Mouse (Mus musculus): ENCODE data around the gene Sco2. TPM values are rescaled to one million over a fixed set of nuclear protein-coding genes. Genes with fewer than 3 reads are reported as not detected.

The Sco2 gene
- polyA plus RNA-seq (2012; ENCODE audit: insufficient read depth, insufficient read length, missing spikeins): 12.5 and 15.3 TPM in 2 replicates

- Histone ChIP-seq H3K4me3 (ENCODE audit: insufficient read depth, low read length) (peak within 1 kb of the TSS; percentile 74), H3K4me1 (ENCODE audit: control insufficient read depth, insufficient read depth, low read length) (peaks cover 6% of the 10 kb centered on the region), H3K27ac (ENCODE audit: insufficient read depth, low read depth, low read length) (peak within 1 kb of the TSS; percentile 84)
- TF ChIP-seq CTCF (IDR thresholded peaks at IDR 0.05; ENCODE audit: low read depth, low read length): peak; percentile 81
- TF ChIP-seq POLR2A (IDR thresholded peaks at IDR 0.05; ENCODE audit: borderline replicate concordance, low read depth, low read length): no peak
Observed at GRCm38 (mm10) chr15:89373762-89374248, at the start of gene Sco2. Sco2 (minus strand) TSS chr15:89373846.

- Histone ChIP-seq H3K27ac (ENCODE audit: insufficient read depth, low read depth, low read length) (no peak overlapping the region), H3K4me3 (ENCODE audit: insufficient read depth, low read length) (no peak overlapping the region), H3K4me1 (ENCODE audit: control insufficient read depth, insufficient read depth, low read length) (peaks cover 9% of the 10 kb centered on the region)
- TF ChIP-seq POLR2A (IDR thresholded peaks at IDR 0.05; ENCODE audit: borderline replicate concordance, low read depth, low read length): no peak
- no peak for TF ChIP-seq CTCF (IDR thresholded peaks at IDR 0.05; ENCODE audit: low read depth, low read length)
Observed at GRCm38 (mm10) chr15:89421938-89422337, 48.3 kb upstream of the Sco2 start.

- Histone ChIP-seq H3K4me1 (ENCODE audit: control insufficient read depth, insufficient read depth, low read length) (no peaks in the 10 kb centered on the region), H3K4me3 (ENCODE audit: insufficient read depth, low read length) (no peak overlapping the region), H3K27ac (ENCODE audit: insufficient read depth, low read depth, low read length) (no peak overlapping the region)
- TF ChIP-seq CTCF (IDR thresholded peaks at IDR 0.05; ENCODE audit: low read depth, low read length) (no peak), POLR2A (IDR thresholded peaks at IDR 0.05; ENCODE audit: borderline replicate concordance, low read depth, low read length) (no peak)
Observed at GRCm38 (mm10) chr15:89415282-89415681, 41.6 kb upstream of the Sco2 start.

- H3K4me1 ChIP-seq (ENCODE audit: control insufficient read depth, insufficient read depth, low read length): no peaks in the 10 kb centered on the region
- no peak for TF ChIP-seq CTCF (IDR thresholded peaks at IDR 0.05; ENCODE audit: low read depth, low read length)
- TF ChIP-seq POLR2A (IDR thresholded peaks at IDR 0.05; ENCODE audit: borderline replicate concordance, low read depth, low read length): no peak
- no peak within 1 kb of the TSS for H3K27ac ChIP-seq (ENCODE audit: insufficient read depth, low read depth, low read length)
- no peak within 1 kb of the TSS for H3K4me3 ChIP-seq (ENCODE audit: insufficient read depth, low read length)
Observed at GRCm38 (mm10) chr15:89410118-89410517, 36.5 kb upstream of the Sco2 start, which contains the start of gene Syce3. Syce3 (minus strand) TSS chr15:89410503.

- Histone ChIP-seq H3K4me3 (ENCODE audit: insufficient read depth, low read length) (no peak overlapping the region), H3K27ac (ENCODE audit: insufficient read depth, low read depth, low read length) (no peak overlapping the region), H3K4me1 (ENCODE audit: control insufficient read depth, insufficient read depth, low read length) (no peaks in the 10 kb centered on the region)
- no peak for TF ChIP-seq POLR2A (IDR thresholded peaks at IDR 0.05; ENCODE audit: borderline replicate concordance, low read depth, low read length)
- no peak for TF ChIP-seq CTCF (IDR thresholded peaks at IDR 0.05; ENCODE audit: low read depth, low read length)
Observed at GRCm38 (mm10) chr15:89406691-89407090, 33.0 kb upstream of the Sco2 start.

- peaks cover 7% of the 10 kb centered on the region for H3K4me1 ChIP-seq (ENCODE audit: control insufficient read depth, insufficient read depth, low read length)
- no peak overlapping the region for H3K4me3 ChIP-seq (ENCODE audit: insufficient read depth, low read length)
- H3K27ac ChIP-seq (ENCODE audit: insufficient read depth, low read depth, low read length): no peak overlapping the region
- TF ChIP-seq CTCF (IDR thresholded peaks at IDR 0.05; ENCODE audit: low read depth, low read length): no peak
- TF ChIP-seq POLR2A (IDR thresholded peaks at IDR 0.05; ENCODE audit: borderline replicate concordance, low read depth, low read length): no peak
Observed at GRCm38 (mm10) chr15:89404831-89405623, 31.4 kb upstream of the Sco2 start.

GRCm38 (mm10) chr15:89402471-89402870, 28.8 kb upstream of the Sco2 start:
- no peak overlapping the region for H3K27ac ChIP-seq (ENCODE audit: insufficient read depth, low read depth, low read length)
- H3K4me1 ChIP-seq (ENCODE audit: control insufficient read depth, insufficient read depth, low read length): peaks cover 7% of the 10 kb centered on the region
- no peak for TF ChIP-seq CTCF (IDR thresholded peaks at IDR 0.05; ENCODE audit: low read depth, low read length)
- no peak for TF ChIP-seq POLR2A (IDR thresholded peaks at IDR 0.05; ENCODE audit: borderline replicate concordance, low read depth, low read length)
- H3K4me3 ChIP-seq (ENCODE audit: insufficient read depth, low read length): no peak overlapping the region

GRCm38 (mm10) chr15:89399716-89400115, 26.1 kb upstream of the Sco2 start:
- TF ChIP-seq POLR2A (IDR thresholded peaks at IDR 0.05; ENCODE audit: borderline replicate concordance, low read depth, low read length) (no peak), CTCF (IDR thresholded peaks at IDR 0.05; ENCODE audit: low read depth, low read length) (no peak)
- H3K4me1 ChIP-seq (ENCODE audit: control insufficient read depth, insufficient read depth, low read length): peaks cover 7% of the 10 kb centered on the region
- no peak overlapping the region for H3K27ac ChIP-seq (ENCODE audit: insufficient read depth, low read depth, low read length)
- no peak overlapping the region for H3K4me3 ChIP-seq (ENCODE audit: insufficient read depth, low read length)

- Histone ChIP-seq H3K27ac (ENCODE audit: insufficient read depth, low read depth, low read length) (no peak overlapping the region), H3K4me1 (ENCODE audit: control insufficient read depth, insufficient read depth, low read length) (peaks cover 7% of the 10 kb centered on the region), H3K4me3 (ENCODE audit: insufficient read depth, low read length) (no peak overlapping the region)
- TF ChIP-seq CTCF (IDR thresholded peaks at IDR 0.05; ENCODE audit: low read depth, low read length): no peak
- no peak for TF ChIP-seq POLR2A (IDR thresholded peaks at IDR 0.05; ENCODE audit: borderline replicate concordance, low read depth, low read length)
Observed at GRCm38 (mm10) chr15:89398146-89398545, 24.5 kb upstream of the Sco2 start.

GRCm38 (mm10) chr15:89396883-89397282, 23.2 kb upstream of the Sco2 start:
- TF ChIP-seq CTCF (IDR thresholded peaks at IDR 0.05; ENCODE audit: low read depth, low read length) (no peak), POLR2A (IDR thresholded peaks at IDR 0.05; ENCODE audit: borderline replicate concordance, low read depth, low read length) (no peak)
- Histone ChIP-seq H3K27ac (ENCODE audit: insufficient read depth, low read depth, low read length) (no peak overlapping the region), H3K4me3 (ENCODE audit: insufficient read depth, low read length) (no peak overlapping the region), H3K4me1 (ENCODE audit: control insufficient read depth, insufficient read depth, low read length) (peaks cover 11% of the 10 kb centered on the region)
